In genomic region chr4:124659251-124660217, GRCm38 (mm10) we compare ENCODE assay signal across 10 mouse cellular contexts. TPM values are rescaled to one million over a fixed set of nuclear protein-coding genes. Genes with fewer than 3 reads are reported as not detected.
DNase-seq lines count a peak whose midpoint lies in the region; ATAC-seq and TF ChIP-seq lines count a peak whose summit lies in the region.
"Had no signal": no experiment of that assay in that cellular context is flagged by ENCODE, and none has a peak within 500 bp of the region (broad histone marks: within the 10 kb centered on the region; RNA-seq: fewer than 3 reads in every experiment).

No protein-coding gene starts in this region.

- TF ChIP-seq POLR2A in cortical plate, adult 2 months (IDR thresholded peaks at IDR 0.05; ENCODE audit: extremely low read depth, insufficient read depth, low read length), result no peak

- no peaks in the 10 kb centered on the region for H3K9me3 ChIP-seq in heart, embryonic 13.5 days
- no peaks in the 10 kb centered on the region for H3K9me3 ChIP-seq in hindbrain, embryonic 16.5 days (ENCODE audit: control insufficient read depth, low read length)
- H3K9me3 ChIP-seq in midbrain, embryonic 16.5 days (replicated peaks; ENCODE audit: control insufficient read depth, low read length, poor library complexity, severe bottlenecking), result no peaks in the 10 kb centered on the region

- no peak overlapping the region for H3K27ac ChIP-seq in heart, embryonic 13.5 days (replicated peaks)
- no peak overlapping the region for H3K27ac ChIP-seq in cortical plate, adult 2 months (ENCODE audit: insufficient read depth, low read length)
- H3K27ac ChIP-seq in hindbrain, embryonic 16.5 days (ENCODE audit: low read depth, low read length), result no peak overlapping the region
- H3K27ac ChIP-seq in midbrain, embryonic 16.5 days (ENCODE audit: low read length), result no peak overlapping the region

- peaks cover 33% of the 10 kb centered on the region for H3K4me1 ChIP-seq in heart, embryonic 13.5 days
- no peaks in the 10 kb centered on the region for H3K4me1 ChIP-seq in cortical plate, adult 2 months (ENCODE audit: control insufficient read depth, insufficient read depth, low read length)
- peaks cover 22% of the 10 kb centered on the region for H3K4me1 ChIP-seq in hindbrain, embryonic 16.5 days (ENCODE audit: control insufficient read depth, insufficient read depth, low read depth, low read length)
- peaks cover 23% of the 10 kb centered on the region for H3K4me1 ChIP-seq in midbrain, embryonic 16.5 days (ENCODE audit: control insufficient read depth, insufficient read depth, low read length)

- intact Hi-C loops in heart, postnatal 25 days (cut with DNase I), result loop anchor here (5.0 kb wide), 3 partner anchors 432 to 702 kb away; no protein-coding TSS in a partner anchor

- H3K4me3 ChIP-seq in heart, embryonic 13.5 days, result peak overlapping the region; percentile 72
- H3K4me3 ChIP-seq in cortical plate, adult 2 months (ENCODE audit: insufficient read depth, low read length), result peak overlapping the region; percentile 42
- H3K4me3 ChIP-seq in hindbrain, embryonic 16.5 days (ENCODE audit: low read length), result peak overlapping the region; percentile 58
- peak overlapping the region; percentile 49 for H3K4me3 ChIP-seq in midbrain, embryonic 16.5 days (ENCODE audit: low read depth, low read length)
- H3K4me3 ChIP-seq: myocyte had no signal

- H3K27me3 ChIP-seq in heart, embryonic 13.5 days (replicated peaks), result peaks cover 98% of the 10 kb centered on the region
- H3K27me3 ChIP-seq in hindbrain, embryonic 16.5 days (replicated peaks; ENCODE audit: control insufficient read depth, insufficient read depth, low read length), result peaks cover 44% of the 10 kb centered on the region
- peaks cover 30% of the 10 kb centered on the region for H3K27me3 ChIP-seq in midbrain, embryonic 16.5 days (ENCODE audit: control insufficient read depth, insufficient read depth, low read depth, low read length)

- TF ChIP-seq CTCF in cortical plate, adult 2 months (IDR thresholded peaks at IDR 0.05; ENCODE audit: extremely low read depth, insufficient read depth, low read length), result no peak

- ATAC-seq in heart, embryonic 13.5 days (ENCODE audit: extremely low read depth, insufficient number of reproducible peaks, low FRiP score, low TSS enrichment), result no peak
- ATAC-seq in hindbrain, embryonic 16.5 days, result no peak
- ATAC-seq in midbrain, embryonic 16.5 days, result no peak

- peak overlapping the region; percentile 98 for H3K4me2 ChIP-seq in heart, embryonic 13.5 days
- H3K4me2 ChIP-seq in hindbrain, embryonic 16.5 days (ENCODE audit: low read length), result peak overlapping the region; percentile 88
- H3K4me2 ChIP-seq in midbrain, embryonic 16.5 days (ENCODE audit: low read length), result peak overlapping the region; percentile 89

- H3K36me3 ChIP-seq in heart, embryonic 13.5 days, result no peaks in the 10 kb centered on the region
- H3K36me3 ChIP-seq in hindbrain, embryonic 16.5 days (ENCODE audit: control insufficient read depth, insufficient read depth, low read length), result no peaks in the 10 kb centered on the region
- no peaks in the 10 kb centered on the region for H3K36me3 ChIP-seq in midbrain, embryonic 16.5 days (ENCODE audit: control insufficient read depth, insufficient read depth, low read length)

- no peak for DNase-seq in heart, postnatal 25 days (ENCODE audit: low spot score)
- no peak for DNase-seq in urinary bladder, postnatal 25 days (ENCODE audit: low spot score)
- DNase-seq in adrenal gland, adult 8-10 months, result no peak
- no peak for DNase-seq in left cerebral cortex, adult 9 months (ENCODE audit: low spot score in 2 of 2)

- H3K9ac ChIP-seq in heart, embryonic 13.5 days, result no peak overlapping the region
- peak overlapping the region; percentile 48 for H3K9ac ChIP-seq in hindbrain, embryonic 16.5 days (ENCODE audit: low read depth, low read length)
- peak overlapping the region; percentile 49 for H3K9ac ChIP-seq in midbrain, embryonic 16.5 days (ENCODE audit: low read depth, low read length)

- WGBS in heart, embryonic 13.5 days, result 2% methylated on average over 68 of the region's 68 CpGs
- whole genome bisulfite sequencing in hindbrain, embryonic 16.5 days, result 1% methylated on average over 68 of the region's 68 CpGs
- WGBS in midbrain, embryonic 16.5 days, result under 1% methylated on average over 67 of the region's 68 CpGs

RNA-seq across cellular contexts. Expression of gene Pou3f1, which starts 2.9 kb away (rescaled TPM):
- polyA plus RNA-seq in heart, embryonic 13.5 days (2015; fragmentation: Nextera tagmentation; extraction: Ambion mirVana), result 0.15 and 0.28 TPM in 2 replicates
- under 1 TPM; 0.08 to 0.14 TPM for total RNA-seq in heart, postnatal 25 days (2021)
- 13.8 and 15.8 TPM in 2 replicates for polyA plus RNA-seq in cortical plate, adult 2 months (2012; rRNA removed)
- polyA plus RNA-seq in hindbrain, embryonic 16.5 days (2015; fragmentation: Nextera tagmentation; extraction: Ambion mirVana), result 3.0 and 6.7 TPM in 2 replicates
- 12.3 and 14.4 TPM in 2 replicates for polyA plus RNA-seq in midbrain, embryonic 16.5 days (2015; fragmentation: Nextera tagmentation; extraction: Ambion mirVana)
- total RNA-seq in adrenal gland, adult 8-10 months (2022), result under 1 TPM; 0.06 to 0.15 (median 0.11) TPM
- total RNA-seq: CH12.LX had no signal

RNA-seq across cellular contexts. Expression of gene Utp11, which starts 33.9 kb away (rescaled TPM):
- 48.9 and 50.6 TPM in 2 replicates for polyA plus RNA-seq in heart, embryonic 13.5 days (2015; fragmentation: Nextera tagmentation; extraction: Ambion mirVana)
- 10 to 100 TPM; 10.8 to 13.2 TPM for total RNA-seq in heart, postnatal 25 days (2021)
- 18.6 and 19.3 TPM in 2 replicates for polyA plus RNA-seq in cortical plate, adult 2 months (2012; rRNA removed)
- polyA plus RNA-seq in hindbrain, embryonic 16.5 days (2015; fragmentation: Nextera tagmentation; extraction: Ambion mirVana), result 37.9 TPM in 2 replicates
- 39.8 and 43.8 TPM in 2 replicates for polyA plus RNA-seq in midbrain, embryonic 16.5 days (2015; fragmentation: Nextera tagmentation; extraction: Ambion mirVana)
- 10 to 100 TPM; 31.2 to 40.7 (median 34.4) TPM for total RNA-seq in adrenal gland, adult 8-10 months (2022)

RNA-seq across cellular contexts. Expression of gene Fhl3, which starts 41.0 kb away (rescaled TPM):
- polyA plus RNA-seq in heart, embryonic 13.5 days (2015; fragmentation: Nextera tagmentation; extraction: Ambion mirVana), result 6.7 and 7.4 TPM in 2 replicates
- total RNA-seq in heart, postnatal 25 days (2021), result 10 to 100 TPM; 12.7 to 14.2 TPM
- polyA plus RNA-seq in cortical plate, adult 2 months (2012; rRNA removed), result 1.8 and 2.4 TPM in 2 replicates
- polyA plus RNA-seq in hindbrain, embryonic 16.5 days (2015; fragmentation: Nextera tagmentation; extraction: Ambion mirVana), result 1.5 and 2.1 TPM in 2 replicates
- 1.5 and 1.7 TPM in 2 replicates for polyA plus RNA-seq in midbrain, embryonic 16.5 days (2015; fragmentation: Nextera tagmentation; extraction: Ambion mirVana)
- 10 to 100 TPM in 2 of 4 experiments, 1 to 10 TPM in 2; 5.5 to 12.8 (median 8.9) TPM for total RNA-seq in adrenal gland, adult 8-10 months (2022)

RNA-seq across cellular contexts. Expression of gene 3100002H09Rik, which starts 48.9 kb away (rescaled TPM):
- polyA plus RNA-seq in heart, embryonic 13.5 days (2015; fragmentation: Nextera tagmentation; extraction: Ambion mirVana), result 0.17 TPM in 1 of 2 replicates, not detected in the other
- total RNA-seq in heart, postnatal 25 days (2021), result not detected
- polyA plus RNA-seq in cortical plate, adult 2 months (2012; rRNA removed), result 0.25 and 0.44 TPM in 2 replicates
- polyA plus RNA-seq in hindbrain, embryonic 16.5 days (2015; fragmentation: Nextera tagmentation; extraction: Ambion mirVana), result 0.36 and 0.49 TPM in 2 replicates
- polyA plus RNA-seq in midbrain, embryonic 16.5 days (2015; fragmentation: Nextera tagmentation; extraction: Ambion mirVana), result 1.1 and 1.5 TPM in 2 replicates
- not detected for total RNA-seq in adrenal gland, adult 8-10 months (2022)
- total RNA-seq: CH12.LX had no signal
- polyA plus RNA-seq: myocyte had no signal

RNA-seq across cellular contexts. Expression of gene Sf3a3, which starts 55.0 kb away (rescaled TPM):
- polyA plus RNA-seq in heart, embryonic 13.5 days (2015; fragmentation: Nextera tagmentation; extraction: Ambion mirVana), result 92.4 and 96.2 TPM in 2 replicates
- 10 to 100 TPM; 18.4 to 18.6 TPM for total RNA-seq in heart, postnatal 25 days (2021)
- 33.9 and 35.4 TPM in 2 replicates for polyA plus RNA-seq in cortical plate, adult 2 months (2012; rRNA removed)
- polyA plus RNA-seq in hindbrain, embryonic 16.5 days (2015; fragmentation: Nextera tagmentation; extraction: Ambion mirVana), result 86.1 and 93.2 TPM in 2 replicates
- polyA plus RNA-seq in midbrain, embryonic 16.5 days (2015; fragmentation: Nextera tagmentation; extraction: Ambion mirVana), result 98.1 and 106 TPM in 2 replicates
- 10 to 100 TPM; 33.5 to 42.5 (median 37.2) TPM for total RNA-seq in adrenal gland, adult 8-10 months (2022)
